Mouse (Mus musculus) lung, embryonic 16.5 days (tissue): Measurements from ENCODE around the gene Dclk1. TPM values are rescaled to one million over a fixed set of nuclear protein-coding genes. Genes with fewer than 3 reads are reported as not detected.
A peak's percentile ranks its signal among the peaks of the same experiment; 100 is the strongest.

ENCODE experiments used
- ATAC-seq: fragments of 200-750 bp; cut with Nextera tagmentation; 2 replicates; pipeline ENCODE4 v1.8.0; 2017; ENCODE audit warnings: low read depth, mild to moderate bottlenecking, moderate library complexity
- H3K27ac ChIP-seq: fragments of 300-500 bp; sonication (generic); 2 replicates; pipeline ENCODE4 v1.5.1; 2014; ENCODE audit warnings: mild to moderate bottlenecking, control low read depth, low read length
- H3K27me3 ChIP-seq: fragments of 300-500 bp; sonication (generic); 2 replicates; pipeline ENCODE4 v1.6.1; 2014; ENCODE audit warnings: low read depth, low read length, mixed read lengths; ENCODE audit not compliant: control insufficient read depth, insufficient read depth
- H3K36me3 ChIP-seq: fragments of 300-500 bp; sonication (generic); 2 replicates; pipeline ENCODE4 v1.6.1; 2014; ENCODE audit warnings: low read length; ENCODE audit not compliant: control insufficient read depth, insufficient read depth
- H3K4me1 ChIP-seq: fragments of 300-500 bp; sonication (generic); replicated peaks from 2 replicates; pipeline ENCODE4 v1.6.1; 2014; ENCODE audit warnings: low read length, mixed read lengths; ENCODE audit not compliant: control insufficient read depth, insufficient read depth
- H3K4me2 ChIP-seq: fragments of 300-500 bp; sonication (generic); 2 replicates; pipeline ENCODE4 v1.6.1; 2014; ENCODE audit warnings: low read depth, low read length, control low read depth
- H3K4me3 ChIP-seq: fragments of 300-500 bp; sonication (generic); 2 replicates; pipeline ENCODE4 v1.5.1; 2014; ENCODE audit warnings: mild to moderate bottlenecking, low read length, control low read depth
- H3K9ac ChIP-seq: fragments of 300-500 bp; sonication (generic); 2 replicates; pipeline ENCODE4 v1.6.1; 2014; ENCODE audit warnings: low read length, control low read depth
- H3K9me3 ChIP-seq: fragments of 300-500 bp; sonication (generic); 2 replicates; pipeline ENCODE4 v1.6.1; 2016; ENCODE audit warnings: low read length; ENCODE audit not compliant: control insufficient read depth
- WGBS: fragments of 180-500 bp; shearing (Covaris S2); extraction: QIAGEN DNeasy Blood & Tissue Kit; methylation state at CpG from one replicate; pipeline ENCODE4 v1.1.7; 2014; 5-methylcytosine and 5-hydroxymethylcytosine counted together
- polyA plus RNA-seq: library from polyadenylated mRNA; unstranded; fragments of >200 nt; fragmentation: Nextera tagmentation; extraction: Ambion mirVana; gene quantifications from 2 replicates; pipeline ENCODE4 v1.2.1, GENCODE M21; 2015

The Dclk1 gene
- polyA plus RNA-seq, 1 experiment from 2014 or later: 10.3 TPM

GRCm38 (mm10) chr3:55545296-55545695 is 303.1 kb downstream of the Dclk1 start:
- peaks cover 8% of the 10 kb centered on the region; the same call in 1 of the 2 replicates for H3K4me1 ChIP-seq
- 88% methylated on average over 3 of the region's 3 CpGs for WGBS

DNA sequence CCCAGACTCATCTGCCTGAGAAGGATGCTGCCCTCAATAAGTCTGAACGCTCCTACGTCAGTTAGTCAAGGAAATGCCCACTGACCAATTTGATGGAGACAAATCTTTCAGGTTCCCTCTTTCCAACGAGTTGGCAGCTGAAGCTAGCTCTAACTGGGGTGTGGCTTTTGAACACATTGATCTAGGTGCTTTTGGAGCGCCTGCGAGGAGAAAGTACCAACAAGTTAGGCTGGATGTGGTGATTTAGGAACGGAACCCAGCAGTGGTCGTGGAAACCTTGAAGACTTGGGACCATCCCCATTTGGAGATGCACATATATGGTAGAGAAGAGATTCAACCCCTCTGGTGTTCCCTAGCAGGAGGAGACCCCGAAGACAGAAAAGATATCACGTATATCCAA is 303.8 kb downstream of the Dclk1 start:
- Histone ChIP-seq H3K9ac (no peak overlapping the region), H3K27ac (no peak overlapping the region), H3K9me3 (no peaks in the 10 kb centered on the region), H3K4me2 (no peak overlapping the region), H3K4me3 (no peak overlapping the region), H3K36me3 (no peaks in the 10 kb centered on the region), H3K27me3 (peaks cover 3% of the 10 kb centered on the region), H3K4me1 (peaks cover 8% of the 10 kb centered on the region; the same call in 1 of the 2 replicates)
- no peak for ATAC-seq
- WGBS: 89% methylated on average over 9 of the region's 9 CpGs

More at GRCm38 (mm10) chr3:55545296-55545695, 303.1 kb downstream of the Dclk1 start:
- H3K4me3 ChIP-seq: no peak overlapping the region
- ATAC-seq: no peak
- no peaks in the 10 kb centered on the region for H3K36me3 ChIP-seq
- peaks cover 3% of the 10 kb centered on the region for H3K27me3 ChIP-seq
- no peak overlapping the region for H3K4me2 ChIP-seq
- no peak overlapping the region for H3K9ac ChIP-seq
- H3K27ac ChIP-seq: no peak overlapping the region
- H3K9me3 ChIP-seq: no peaks in the 10 kb centered on the region

GRCm38 (mm10) chr3:55547106-55547505 is 304.9 kb downstream of the Dclk1 start:
- H3K4me1 ChIP-seq: peaks cover 8% of the 10 kb centered on the region; the same call in 1 of the 2 replicates
- WGBS: 44% methylated on average over 2 of the region's 2 CpGs
- no peaks in the 10 kb centered on the region for H3K9me3 ChIP-seq
- H3K4me3 ChIP-seq: no peak overlapping the region
- H3K36me3 ChIP-seq: no peaks in the 10 kb centered on the region
- ATAC-seq: no peak
- no peak overlapping the region for H3K9ac ChIP-seq
- no peak overlapping the region for H3K4me2 ChIP-seq
- peaks cover 3% of the 10 kb centered on the region for H3K27me3 ChIP-seq
- no peak overlapping the region for H3K27ac ChIP-seq

DNA sequence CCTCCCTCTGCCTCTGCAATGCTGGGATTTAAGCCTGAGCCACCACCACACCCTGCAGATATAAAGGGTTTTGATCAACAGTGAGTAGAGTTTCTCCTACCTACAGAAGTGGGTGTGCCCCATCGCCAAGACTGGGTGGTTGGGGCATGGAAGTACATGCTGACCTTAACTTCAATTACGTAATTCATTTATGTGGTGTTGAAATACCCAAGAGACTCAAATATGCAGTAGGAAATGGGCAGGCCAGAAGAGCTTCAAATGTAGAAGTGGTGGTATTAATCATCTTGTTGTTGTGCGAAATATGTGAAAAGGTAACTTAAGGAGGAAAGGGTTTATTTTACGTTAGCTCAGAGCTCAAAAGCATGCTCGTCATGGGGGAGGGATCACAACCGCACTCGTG is 307.2 kb downstream of the Dclk1 start:
- no peak overlapping the region for H3K27ac ChIP-seq
- WGBS: 73% methylated on average over 7 of the region's 7 CpGs
- H3K4me2 ChIP-seq: no peak overlapping the region
- peak; percentile 62; the same call in 1 of the 2 replicates for ATAC-seq
- peaks cover 3% of the 10 kb centered on the region for H3K27me3 ChIP-seq
- no peaks in the 10 kb centered on the region for H3K36me3 ChIP-seq
- no peaks in the 10 kb centered on the region for H3K9me3 ChIP-seq
- H3K4me3 ChIP-seq: no peak overlapping the region
- H3K4me1 ChIP-seq: peaks cover under 1% of the 10 kb centered on the region; the same call in 1 of the 2 replicates
- H3K9ac ChIP-seq: no peak overlapping the region

DNA sequence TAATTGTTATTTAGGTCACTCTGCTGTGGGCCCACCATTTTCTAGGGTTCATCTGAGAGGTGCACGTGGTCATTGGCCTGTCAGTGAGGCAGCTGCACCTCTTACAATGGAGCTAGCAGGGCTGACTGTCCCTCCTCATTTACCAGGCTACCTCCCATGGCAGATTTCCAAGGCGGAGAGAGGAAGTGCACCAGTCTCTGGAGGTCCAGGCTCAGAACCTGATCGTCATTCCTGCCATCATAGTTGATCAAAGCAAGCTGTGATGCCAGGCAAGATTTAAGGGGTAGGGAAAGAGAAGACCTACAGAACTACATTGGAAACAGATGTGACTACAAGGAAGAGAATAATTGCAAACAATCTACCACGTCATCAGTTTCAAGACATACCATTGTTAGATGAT is 308.8 kb downstream of the Dclk1 start:
- Histone ChIP-seq H3K4me2 (no peak overlapping the region), H3K9ac (no peak overlapping the region), H3K36me3 (no peaks in the 10 kb centered on the region), H3K4me3 (no peak overlapping the region), H3K4me1 (no peaks in the 10 kb centered on the region; the same call in 1 of the 2 replicates), H3K27ac (no peak overlapping the region), H3K9me3 (no peaks in the 10 kb centered on the region), H3K27me3 (no peaks in the 10 kb centered on the region; the same call in none of the 2 replicates)
- 57% methylated on average over 4 of the region's 4 CpGs for WGBS
- ATAC-seq: no peak

GRCm38 (mm10) chr3:55551912-55552311 is 309.7 kb downstream of the Dclk1 start:
- 72% methylated on average over 4 of the region's 4 CpGs for WGBS
- ATAC-seq: no peak
- no peaks in the 10 kb centered on the region; the same call in 1 of the 2 replicates for H3K4me1 ChIP-seq
- H3K9me3 ChIP-seq: no peaks in the 10 kb centered on the region
- H3K4me2 ChIP-seq: no peak overlapping the region
- no peak overlapping the region for H3K27ac ChIP-seq
- no peaks in the 10 kb centered on the region for H3K36me3 ChIP-seq
- no peak overlapping the region for H3K9ac ChIP-seq
- no peaks in the 10 kb centered on the region; the same call in 1 of the 2 replicates for H3K27me3 ChIP-seq
- H3K4me3 ChIP-seq: no peak overlapping the region

GRCm38 (mm10) chr3:55553031-55553430 is 310.9 kb downstream of the Dclk1 start:
- Histone ChIP-seq H3K27ac (no peak overlapping the region), H3K36me3 (no peaks in the 10 kb centered on the region), H3K9me3 (no peaks in the 10 kb centered on the region), H3K4me2 (no peak overlapping the region), H3K27me3 (no peaks in the 10 kb centered on the region; the same call in 1 of the 2 replicates), H3K9ac (no peak overlapping the region), H3K4me3 (no peak overlapping the region), H3K4me1 (no peaks in the 10 kb centered on the region; the same call in 1 of the 2 replicates)
- no peak for ATAC-seq
- WGBS: 80% methylated on average over 9 of the region's 9 CpGs

- Histone ChIP-seq H3K4me1 (no peaks in the 10 kb centered on the region; the same call in 1 of the 2 replicates), H3K9ac (no peak overlapping the region), H3K27me3 (no peaks in the 10 kb centered on the region; the same call in 1 of the 2 replicates), H3K9me3 (no peaks in the 10 kb centered on the region), H3K4me3 (no peak overlapping the region), H3K27ac (no peak overlapping the region), H3K36me3 (no peaks in the 10 kb centered on the region), H3K4me2 (no peak overlapping the region)
- ATAC-seq: no peak
- 80% methylated on average over 6 of the region's 6 CpGs for WGBS
Observed at GRCm38 (mm10) chr3:55555848-55556247, 313.7 kb downstream of the Dclk1 start.

DNA sequence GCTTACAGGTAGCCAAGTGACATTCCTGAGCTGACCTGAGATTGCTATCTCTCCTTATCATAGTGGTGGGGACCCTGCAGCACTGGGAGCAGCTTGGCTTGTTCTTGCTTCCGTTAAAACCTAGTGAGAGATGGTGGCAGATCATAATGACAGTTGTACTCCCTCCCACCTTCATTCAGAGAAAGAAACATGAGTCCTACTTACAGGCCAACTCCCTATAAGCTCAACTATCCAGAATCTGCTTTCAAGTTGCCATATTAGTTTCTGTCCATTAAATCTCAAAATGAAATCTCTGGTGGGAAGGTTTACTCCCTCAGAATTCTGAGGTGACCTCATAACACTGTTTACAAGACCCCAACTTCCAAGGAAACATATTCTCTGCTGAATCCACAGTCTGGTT is 316.4 kb downstream of the Dclk1 start:
- Histone ChIP-seq H3K9ac (no peak overlapping the region), H3K27me3 (no peaks in the 10 kb centered on the region; the same call in 1 of the 2 replicates), H3K4me1 (no peaks in the 10 kb centered on the region; the same call in 1 of the 2 replicates), H3K27ac (no peak overlapping the region), H3K36me3 (no peaks in the 10 kb centered on the region), H3K4me2 (no peak overlapping the region), H3K9me3 (no peaks in the 10 kb centered on the region), H3K4me3 (no peak overlapping the region)
- no peak for ATAC-seq
- 48% methylated on average over 1 of the region's 1 CpGs for WGBS
